Mouse (Mus musculus) right cerebral cortex, postnatal 10 days (tissue): ENCODE measurements around the gene Nek6.

Source experiments
- DNase-seq, 2 experiments: peaks; one replicate each; pipeline ENCODE4 v3.0.0; 2021; ENCODE audit warnings: low spot score in 2 of 2

Gene Nek6

DNA sequence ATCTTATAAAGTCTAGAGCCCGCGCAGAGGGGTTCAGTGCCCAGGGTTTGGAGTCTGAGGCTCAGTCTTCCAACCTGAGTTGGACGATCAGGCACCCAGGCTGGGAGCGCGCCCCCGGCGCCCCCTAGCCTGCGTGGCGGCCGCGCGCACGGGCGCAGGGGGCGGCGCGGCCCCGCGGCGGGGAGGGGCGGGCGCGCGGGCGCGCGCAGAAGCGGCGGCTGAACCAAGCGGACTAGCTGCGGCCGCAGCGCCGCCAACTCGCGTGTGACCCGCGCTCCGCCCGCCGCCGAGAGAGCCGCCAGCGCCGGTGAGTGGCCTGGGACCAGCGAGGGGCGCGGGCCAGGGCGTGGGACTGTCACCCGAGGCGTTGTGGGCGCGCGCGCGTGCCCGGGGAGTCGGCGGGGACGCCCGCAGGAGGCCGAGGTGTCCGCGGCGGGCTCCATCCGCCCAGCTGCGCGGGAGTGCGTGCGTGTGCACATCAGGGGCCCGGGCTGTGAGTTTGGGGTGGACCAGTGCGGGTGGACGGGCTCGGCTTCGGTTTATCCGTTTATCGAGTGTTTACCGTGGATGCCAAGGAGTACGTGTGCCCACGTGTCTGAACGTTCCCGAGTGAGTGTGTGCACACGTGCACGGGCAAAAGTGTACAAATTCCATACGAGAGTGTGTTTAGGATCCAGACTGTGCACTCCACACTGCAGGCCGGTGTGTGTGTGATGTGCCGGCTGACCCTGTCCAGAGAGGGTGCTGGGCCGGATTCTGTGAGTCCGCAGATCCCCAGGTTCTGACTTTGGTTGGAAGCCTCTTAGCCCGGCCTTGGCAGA, at the start of gene Nek6:
Gene Nek6, plus strand, starts transcription at position 157 of the 821 bp plus-strand sequence.
- DNase-seq = peak; percentile 66 to 72

DNA sequence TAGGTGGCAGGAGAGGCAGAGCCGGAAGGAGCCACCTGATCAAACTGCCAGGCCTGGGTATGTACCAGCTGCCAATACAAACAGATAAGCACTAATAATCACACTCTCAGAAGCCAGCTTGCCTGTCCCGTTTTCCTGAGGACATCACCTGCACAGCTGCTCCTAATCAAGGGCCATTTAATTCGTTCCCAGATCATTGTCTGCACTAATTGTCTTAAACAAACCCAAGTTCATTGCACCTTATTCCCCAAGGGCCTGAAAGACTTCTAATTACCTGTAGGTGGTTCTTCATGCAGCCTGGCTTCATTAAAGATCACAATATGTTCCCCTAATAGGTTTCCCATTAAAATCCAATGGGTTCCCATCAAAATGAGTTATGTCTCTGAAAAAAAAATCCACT, 49.1 kb upstream of the Nek6 start:
- no peak for DNase-seq

DNA sequence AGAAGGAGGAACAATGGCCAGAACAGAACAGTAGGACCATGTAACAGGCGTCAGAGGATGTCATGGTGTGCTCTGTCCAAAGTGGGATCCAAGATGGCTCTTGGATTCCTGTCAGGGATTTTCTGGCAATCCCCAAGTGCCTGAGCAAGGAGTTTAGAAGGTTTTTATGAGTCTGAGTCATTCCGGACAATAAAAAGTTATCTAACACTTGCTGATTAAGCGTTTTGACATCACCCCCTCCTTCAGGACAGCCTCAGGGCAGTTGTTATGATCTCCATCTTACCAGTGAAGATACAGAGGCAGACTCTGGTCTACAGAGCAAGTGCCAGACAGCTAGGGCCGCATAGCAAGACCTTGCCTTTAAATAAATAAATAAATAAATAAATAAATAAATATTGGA, 42.6 kb upstream of the Nek6 start:
- DNase-seq = no peak

DNA sequence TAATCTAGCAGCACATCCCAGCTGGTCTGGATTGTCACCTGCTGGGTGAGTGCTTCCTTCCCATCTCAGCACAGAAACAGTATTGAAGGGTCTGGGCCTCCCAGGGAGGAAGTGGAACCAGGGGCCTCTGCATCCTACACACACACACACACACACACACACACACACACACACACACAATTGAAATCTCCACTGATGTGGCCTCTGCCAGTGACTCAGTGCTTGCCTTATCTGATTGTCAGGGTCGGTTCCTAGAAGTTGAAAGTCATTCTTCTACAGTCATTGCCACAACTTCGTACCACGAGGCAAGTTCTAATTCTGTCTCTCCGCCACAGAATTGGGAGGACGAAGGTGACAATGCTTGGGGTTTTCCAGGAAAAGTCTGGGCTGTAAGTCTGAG, 39.7 kb upstream of the Nek6 start:
- DNase-seq = peak in 1 of 2 experiments; percentile 38

DNA sequence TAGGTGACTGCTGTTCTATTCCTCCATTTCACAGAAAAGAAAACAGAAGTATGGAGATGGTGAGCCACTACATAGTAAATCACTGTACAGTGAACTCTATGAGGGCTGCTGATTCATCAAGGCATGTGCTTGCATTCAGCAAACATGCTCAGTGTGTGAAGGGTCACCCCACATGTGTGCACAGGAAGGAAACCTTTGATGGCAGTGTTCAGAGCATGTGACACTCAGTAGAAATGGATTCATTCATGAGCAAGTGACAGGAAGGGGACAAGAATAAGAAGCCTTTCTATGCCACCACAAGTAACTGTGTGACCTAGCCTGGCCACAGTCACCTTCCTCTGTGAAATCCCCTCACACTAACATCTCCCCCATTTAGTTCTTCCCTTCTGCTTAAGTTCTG, 38.6 kb upstream of the Nek6 start:
- DNase-seq = no peak

DNA sequence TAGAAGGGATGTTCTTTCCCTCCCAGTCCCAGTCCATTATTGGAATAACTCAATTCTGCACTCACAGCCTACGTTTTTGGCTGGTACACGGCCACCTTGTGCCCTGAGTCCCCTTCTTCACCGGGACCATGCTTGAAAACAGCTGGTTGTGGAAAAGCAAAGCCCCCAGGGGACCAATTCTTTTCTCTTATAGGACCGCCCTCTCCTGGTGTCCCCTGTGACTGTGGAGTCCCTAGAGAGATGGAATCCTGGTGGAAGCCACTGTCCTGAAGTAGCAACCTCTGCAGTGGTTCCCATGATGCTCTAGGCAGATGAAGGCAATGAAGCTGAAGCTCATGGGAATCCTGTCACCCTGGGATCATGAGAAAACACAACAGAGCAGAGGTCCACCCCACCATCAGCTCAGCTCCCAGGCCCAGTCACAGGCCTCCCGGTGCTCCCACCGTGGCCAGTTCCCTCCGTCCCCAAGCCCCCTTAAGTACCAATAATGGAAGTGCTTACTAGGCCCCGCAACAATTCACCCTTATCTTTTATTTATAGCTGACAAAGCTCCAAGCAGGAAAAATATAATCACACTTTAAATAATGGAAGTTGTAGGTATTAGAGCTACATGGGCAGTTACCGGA, 34.5 kb upstream of the Nek6 start:
- no peak for DNase-seq

DNA sequence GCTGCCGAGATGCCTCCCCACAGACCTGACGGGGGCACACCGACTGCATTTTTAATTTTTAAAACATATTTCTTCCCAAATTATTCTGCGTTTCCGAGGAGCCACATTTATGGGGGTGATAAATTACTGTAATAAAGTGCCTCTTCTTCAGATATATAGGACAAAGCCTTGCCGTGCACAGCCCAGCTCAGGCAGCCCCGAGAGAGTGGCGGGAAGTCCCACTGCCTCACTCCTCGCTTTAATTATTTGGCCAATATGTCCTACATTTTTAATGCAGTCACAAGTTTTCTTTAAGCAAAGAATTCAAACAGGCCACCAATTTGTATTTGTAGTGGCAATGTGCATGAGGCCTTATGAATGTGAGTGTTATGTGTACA, 34.0 kb upstream of the Nek6 start:
- no peak for DNase-seq

DNA sequence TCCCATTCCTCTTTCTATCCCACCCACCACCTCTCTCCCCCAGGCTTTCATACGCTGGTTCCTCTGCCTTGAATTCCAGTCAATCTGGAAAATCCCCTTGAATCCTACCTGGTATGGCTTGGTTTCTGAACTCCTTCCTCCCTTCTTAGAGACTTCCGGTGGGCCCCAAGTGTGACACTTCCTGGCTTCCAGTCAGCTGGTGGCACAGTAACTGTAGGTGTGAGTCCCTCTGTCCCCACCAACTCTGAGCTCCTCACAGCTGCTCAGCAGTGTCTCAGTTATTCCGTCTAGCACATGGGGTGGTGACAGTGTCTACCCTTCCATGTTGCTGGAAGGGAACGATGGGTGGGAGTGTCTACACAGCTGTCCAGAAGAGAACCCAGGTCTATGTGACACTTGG, 32.8 kb upstream of the Nek6 start:
- no peak for DNase-seq

DNA sequence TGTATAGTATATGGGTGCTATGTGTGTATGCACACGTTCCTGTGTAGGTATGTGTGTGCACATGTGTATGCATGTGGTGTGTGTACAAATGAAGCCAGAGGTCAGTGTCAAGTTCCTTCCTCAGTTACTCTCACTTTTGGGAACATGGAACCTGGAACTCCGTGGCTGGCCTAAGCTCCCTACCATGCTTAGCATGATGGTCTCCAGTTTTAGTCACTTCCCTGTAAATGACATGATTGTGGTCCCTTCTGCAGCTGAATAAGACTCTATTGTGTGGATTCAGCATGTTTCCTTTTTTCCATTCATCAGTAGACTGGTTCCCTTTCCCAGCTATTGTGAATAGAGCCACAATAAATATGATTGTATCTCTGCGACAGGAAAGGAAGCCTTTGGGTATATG, 31.9 kb upstream of the Nek6 start:
- DNase-seq = no peak

DNA sequence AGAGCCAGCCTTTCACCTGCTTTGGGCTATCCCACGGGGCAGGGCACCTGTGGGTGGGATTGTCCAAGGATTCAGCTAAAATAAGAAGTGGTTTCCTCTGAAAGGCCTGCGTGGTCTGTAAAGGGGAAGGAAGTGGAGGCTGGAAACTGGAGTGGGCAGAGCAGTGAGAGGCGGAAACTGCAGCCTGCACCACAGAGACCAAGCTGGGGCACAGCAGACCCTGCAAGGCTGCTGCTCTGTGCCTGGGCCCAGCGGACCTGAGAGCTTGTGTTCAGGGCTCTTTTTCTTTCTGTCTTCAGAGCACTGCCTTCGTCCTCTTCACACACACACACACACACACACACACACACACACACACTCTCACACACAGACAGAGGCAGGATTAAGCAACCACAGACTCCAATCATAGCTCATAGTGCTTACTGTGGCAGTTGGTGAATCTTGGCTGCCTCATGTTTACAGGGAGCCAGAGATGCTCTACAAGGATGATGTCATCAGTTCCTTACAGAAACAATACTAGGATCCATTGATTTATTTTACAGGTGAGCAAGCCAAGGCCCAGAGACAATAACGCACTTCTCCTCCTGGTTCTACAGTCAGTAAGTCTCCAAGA, 30.2 kb upstream of the Nek6 start:
- DNase-seq = peak; percentile 34 to 42

DNA sequence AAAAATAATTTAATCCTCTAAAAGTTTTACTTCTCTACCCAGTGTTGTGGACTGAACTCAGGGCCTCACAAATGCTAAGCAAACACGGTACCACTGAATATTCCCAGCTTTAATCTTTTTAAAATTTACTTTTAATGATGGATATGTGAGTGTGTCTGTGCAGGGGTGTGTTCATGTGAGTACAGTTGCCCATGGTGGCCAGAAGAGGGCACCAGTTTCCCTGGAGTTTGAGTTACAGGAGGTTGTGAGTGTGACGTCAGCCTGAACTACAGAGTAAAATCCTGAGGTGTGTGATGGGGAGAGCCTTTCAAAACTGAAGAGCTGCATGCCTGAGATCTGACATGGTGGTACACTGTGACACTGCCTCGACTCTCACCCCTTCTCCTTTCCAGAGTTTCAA, 29.3 kb upstream of the Nek6 start:
- no peak for DNase-seq

DNA sequence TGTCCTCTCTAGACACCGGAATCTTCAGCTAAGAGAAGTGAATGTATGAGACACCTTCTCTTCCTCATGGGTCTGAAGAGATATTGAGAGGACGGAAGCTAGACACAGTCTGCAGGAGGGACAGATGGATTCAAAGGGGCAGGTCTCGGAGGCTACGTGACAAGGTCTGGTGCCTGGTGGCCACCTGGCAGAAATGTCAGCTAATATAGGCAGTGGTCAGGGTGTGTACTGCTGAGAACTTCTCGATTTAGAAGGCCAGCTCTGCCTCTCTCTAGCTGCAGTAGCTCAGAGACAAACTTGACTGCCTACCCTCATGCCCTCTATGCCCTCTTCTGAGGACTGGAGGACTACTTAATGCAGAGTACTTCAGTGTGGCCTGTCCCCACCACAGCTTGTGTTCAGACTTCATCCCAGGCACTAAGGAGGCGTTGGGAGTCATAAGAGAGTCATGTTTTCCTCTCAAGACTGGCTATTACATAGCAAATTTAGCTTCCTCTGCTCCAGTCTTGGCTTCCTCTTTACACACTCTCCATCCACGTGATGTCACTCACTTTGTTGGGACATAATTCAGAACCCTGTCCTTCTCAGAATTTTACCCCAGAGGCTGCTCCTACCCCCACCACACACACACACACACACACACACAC, 28.3 kb upstream of the Nek6 start:
- no peak for DNase-seq

DNA sequence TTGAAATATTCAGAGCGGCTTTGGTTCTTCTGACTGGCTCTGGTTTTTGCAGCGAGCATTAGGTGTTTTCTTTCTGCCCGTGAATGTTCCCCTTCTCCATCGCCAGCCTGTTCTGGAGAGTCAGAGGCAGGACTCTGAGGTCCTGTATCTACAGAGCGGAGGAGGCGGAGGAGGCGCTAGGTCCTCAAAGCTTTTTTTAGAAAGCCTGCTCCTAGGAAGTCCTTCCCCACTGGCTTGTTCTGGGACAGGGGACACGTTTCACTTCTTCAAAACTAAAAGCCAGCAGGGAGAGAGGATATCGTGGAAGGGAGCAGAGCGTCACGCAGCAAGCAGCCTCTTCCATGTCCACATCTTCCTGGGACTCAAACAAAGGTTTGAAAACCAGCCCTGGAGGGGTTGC, 26.9 kb upstream of the Nek6 start:
- no peak for DNase-seq

DNA sequence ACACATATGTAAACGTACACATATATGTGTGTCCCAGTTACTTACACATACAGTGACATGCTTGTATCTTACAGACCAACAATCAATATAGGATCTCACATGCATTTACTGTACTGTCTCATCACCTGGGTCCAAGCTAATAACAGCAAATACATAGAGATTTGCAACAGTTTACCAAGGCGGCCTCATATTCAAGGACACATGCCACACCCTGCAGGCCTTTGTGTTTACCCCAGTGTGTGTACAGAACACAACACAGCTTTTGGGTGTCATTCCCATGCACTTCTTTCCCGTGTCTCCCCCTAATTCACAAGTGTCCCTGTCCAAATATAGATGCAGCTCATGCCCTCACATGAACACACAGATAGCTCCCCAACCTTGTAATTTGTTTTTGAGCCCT, 26.0 kb upstream of the Nek6 start:
- DNase-seq = no peak

DNA sequence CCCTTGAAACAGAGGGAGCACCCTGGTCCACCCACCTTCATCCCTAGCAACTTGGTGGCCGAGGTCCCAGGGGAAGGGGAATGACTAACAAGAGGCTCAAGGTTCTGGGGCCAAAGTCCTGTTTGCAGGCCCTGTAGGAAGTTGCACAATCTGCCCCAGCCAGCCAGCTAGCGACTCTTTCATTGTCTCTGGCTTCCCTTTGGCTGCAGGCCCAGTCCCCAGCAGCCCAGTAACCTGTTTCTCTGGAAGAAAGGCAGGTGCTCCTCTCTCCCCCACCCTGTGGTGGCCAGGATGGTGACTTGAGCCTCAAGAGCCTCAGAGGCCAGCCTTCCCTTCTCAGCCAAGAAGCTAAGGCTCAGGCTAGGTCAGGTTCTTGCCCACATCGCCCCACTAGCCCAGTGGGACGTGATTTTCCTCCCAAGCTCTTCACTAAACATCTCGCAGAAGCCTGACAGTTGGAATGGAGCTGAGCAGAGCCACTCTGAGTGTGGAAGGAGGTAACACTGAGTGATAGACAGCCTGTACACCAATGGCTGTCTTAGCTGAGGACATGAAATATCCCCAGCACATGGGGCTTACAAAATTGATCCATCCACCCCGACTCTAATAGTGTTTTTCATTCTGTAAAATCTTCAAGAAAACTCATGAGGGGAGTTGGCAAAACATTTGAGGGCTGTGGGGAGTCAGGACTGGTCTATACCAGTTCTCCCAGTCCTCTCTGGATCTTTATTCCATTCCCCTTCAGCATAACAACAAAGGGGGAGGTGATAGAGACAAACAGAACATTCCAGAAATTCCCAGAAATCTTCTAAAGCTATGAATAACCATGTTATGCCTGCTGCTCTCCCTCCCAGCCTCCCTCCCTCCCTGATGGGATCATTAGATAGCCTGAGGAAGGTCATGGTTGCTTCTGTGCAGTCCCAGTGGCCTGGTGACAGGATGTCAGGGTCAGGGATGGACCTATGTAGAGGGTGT, 25.2 kb upstream of the Nek6 start:
- DNase-seq = peak; percentile 65 to 68

DNA sequence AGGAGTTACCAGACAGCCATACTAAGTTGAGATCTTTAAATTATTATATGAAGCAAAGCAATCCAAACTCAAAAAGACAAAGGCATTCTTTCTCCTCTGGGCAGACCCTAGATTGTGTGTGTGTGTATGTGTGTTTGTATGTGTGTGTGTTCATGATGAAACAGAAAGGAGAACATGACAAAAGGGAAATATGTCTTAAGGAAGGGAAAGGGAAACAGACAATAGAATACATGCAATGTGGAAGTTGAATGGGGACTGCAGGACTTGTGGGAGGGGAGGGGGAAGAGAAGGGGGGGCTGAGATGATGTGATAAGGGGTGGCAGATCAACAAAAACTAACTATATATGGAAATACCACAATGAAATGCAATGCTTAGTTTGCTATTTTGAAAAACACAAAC, 13.8 kb upstream of the Nek6 start:
- no peak for DNase-seq

DNA sequence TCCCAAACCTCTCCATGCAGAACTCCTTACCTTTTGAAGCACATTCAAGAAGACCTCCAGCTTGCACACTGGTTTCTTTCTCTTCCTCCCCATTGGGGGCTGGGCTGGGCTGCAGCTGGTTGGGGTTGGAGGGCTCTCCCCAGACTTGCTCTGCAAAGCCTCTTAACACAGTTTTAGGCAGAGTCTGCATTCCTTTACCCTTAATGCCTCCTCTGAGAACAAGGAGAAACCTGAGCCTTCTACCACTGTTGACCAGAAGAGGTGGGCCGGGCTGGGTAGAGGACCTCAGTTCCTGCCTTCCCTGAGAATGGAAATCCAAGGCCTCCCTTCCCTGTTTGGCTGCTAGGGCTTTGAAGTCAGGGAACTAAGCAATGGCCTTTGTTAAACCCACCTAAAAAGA, 9.8 kb upstream of the Nek6 start:
- DNase-seq = no peak

DNA sequence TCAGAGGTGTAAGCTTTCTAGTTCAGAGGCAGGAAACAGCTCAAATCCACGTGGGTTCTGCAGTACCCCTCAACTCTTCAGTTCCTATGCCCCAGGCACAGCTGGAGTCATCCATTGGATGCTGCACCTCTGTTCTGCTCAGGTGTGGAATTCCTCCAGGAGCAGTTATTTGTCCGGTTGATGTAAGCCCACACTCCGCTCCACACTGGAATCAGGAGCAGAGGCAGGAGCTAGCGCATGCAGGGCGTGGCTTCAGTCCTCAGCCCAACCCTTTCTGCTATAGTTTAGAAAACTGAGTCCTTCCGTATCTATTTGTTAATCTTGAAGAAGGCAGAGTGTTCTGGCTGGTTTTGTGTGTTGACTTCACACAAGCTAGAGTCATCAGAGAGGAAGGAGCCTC, 9.3 kb upstream of the Nek6 start:
- no peak for DNase-seq

DNA sequence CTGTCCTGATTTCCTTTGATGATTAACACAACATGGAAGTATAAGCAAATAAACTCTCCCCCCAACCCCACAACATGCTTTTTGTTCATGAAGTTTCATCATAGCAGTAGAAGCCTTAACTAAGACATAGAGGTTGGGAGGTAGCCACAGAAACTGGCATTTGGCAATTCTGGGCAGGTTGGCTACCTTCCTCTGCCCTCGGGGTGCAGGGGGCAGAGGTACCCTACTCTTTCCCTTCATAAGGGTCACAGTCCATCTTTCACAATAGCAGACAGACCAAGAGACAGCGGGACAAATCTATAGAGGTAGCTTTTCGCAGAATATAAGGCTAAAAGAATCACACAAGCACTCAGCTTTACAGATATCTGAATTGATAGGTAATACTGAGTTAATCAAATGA, 8.7 kb upstream of the Nek6 start:
- no peak for DNase-seq

DNA sequence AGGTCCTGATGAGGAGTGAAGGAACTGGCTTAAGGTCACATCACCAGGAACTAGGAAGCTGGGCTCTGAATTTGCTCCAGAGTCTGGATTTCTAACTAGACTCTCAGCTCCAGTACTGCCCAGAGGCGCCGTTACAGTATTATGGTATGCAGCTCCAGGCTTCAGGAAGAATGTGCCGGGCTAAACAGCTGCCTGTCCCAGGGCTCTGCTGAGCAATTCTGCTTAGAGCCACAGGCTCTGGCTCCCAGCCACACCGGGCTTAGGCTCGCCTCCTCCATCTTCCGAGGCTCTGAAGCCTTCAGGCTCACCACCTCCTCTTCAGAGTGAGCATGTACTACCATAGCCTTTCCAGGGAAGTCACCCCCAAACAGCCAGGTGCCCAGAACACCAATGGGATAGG, 7.1 kb upstream of the Nek6 start:
- no peak for DNase-seq

DNA sequence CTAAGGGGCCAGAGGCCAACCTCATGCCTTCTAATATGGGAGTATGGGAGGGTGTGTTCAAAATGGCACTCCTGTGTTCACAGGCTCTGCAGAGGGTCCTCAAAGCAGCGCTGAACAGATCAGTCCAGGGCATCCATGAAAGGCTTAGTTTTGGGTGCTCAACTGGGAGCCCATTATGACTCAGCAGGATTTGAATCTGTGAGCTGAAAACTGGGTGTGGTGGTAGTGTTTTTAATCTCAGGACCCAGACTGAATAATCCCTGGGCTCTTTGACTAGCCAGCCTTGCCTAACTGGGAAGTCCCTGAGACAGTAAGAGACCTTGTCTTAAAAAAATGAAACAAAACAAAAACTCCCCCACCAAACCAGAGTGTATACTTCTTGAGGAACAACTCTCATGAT, 4.3 kb upstream of the Nek6 start:
- no peak for DNase-seq
